Mouse (Mus musculus): ENCODE results near the gene Boll.

DNA sequence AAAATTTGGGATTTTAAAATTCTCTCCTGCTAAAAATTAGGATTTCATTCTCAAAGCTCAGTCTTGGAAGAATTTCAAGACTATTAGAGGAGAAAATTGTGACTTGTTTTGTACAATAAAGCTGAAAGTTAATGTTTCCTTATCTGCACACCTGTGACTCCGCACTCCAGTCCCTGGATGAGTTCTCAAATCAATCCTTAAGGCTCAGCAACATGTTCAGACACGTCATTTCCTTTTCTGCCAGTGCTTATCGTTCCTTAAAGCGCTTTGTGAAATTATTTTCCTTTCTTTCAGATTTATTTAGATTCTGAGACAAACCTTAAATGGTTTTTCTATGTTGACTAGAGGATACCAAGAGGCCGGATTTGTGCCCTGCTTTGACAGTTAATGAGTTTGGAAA is 126.8 kb downstream of the Boll start:
- TF ChIP-seq GATA1 (IDR thresholded peaks at IDR 0.05; ENCODE audit: borderline replicate concordance, low read length) (no peak), FLI1 (IDR thresholded peaks at IDR 0.05; ENCODE audit: low read length) (no peak)
